ENCODE assay signal across 29 mouse cellular contexts in genomic region chr8:48293797-48294196, GRCm38 (mm10).
"Had no signal": no experiment of that assay in that cellular context is flagged by ENCODE, and none has a peak within 500 bp of the region (broad histone marks: within the 10 kb centered on the region; RNA-seq: fewer than 3 reads in every experiment).

No protein-coding gene starts in this region.

- H3K4me2 ChIP-seq: heart, embryonic 11.5 days; heart, embryonic 12.5 days; heart, embryonic 13.5 days; heart, embryonic 15.5 days; hindbrain, embryonic 12.5 days; hindbrain, embryonic 13.5 days; hindbrain, embryonic 14.5 days; hindbrain, embryonic 15.5 days; intestine, embryonic 15.5 days; kidney, embryonic 15.5 days had no signal

- H3K4me3 ChIP-seq: heart, embryonic 10.5 days; heart, embryonic 12.5 days; heart, embryonic 13.5 days; heart, embryonic 15.5 days; hindbrain, embryonic 10.5 days; hindbrain, embryonic 12.5 days; hindbrain, embryonic 13.5 days; hindbrain, embryonic 15.5 days; intestine, embryonic 15.5 days; kidney, embryonic 15.5 days; layer of hippocampus, adult 2 months had no signal

- DNase-seq: heart, postnatal 10 days; heart, postnatal 14 days; heart, postnatal 36 days; heart, postnatal 4 days; kidney, adult 11 months; kidney, adult 18-20 months; kidney, adult 2 months; kidney, adult 8-10 months; kidney, adult 9 months; kidney, postnatal 10 days; kidney, postnatal 14 days; kidney, postnatal 25 days; kidney, postnatal 36 days; kidney, postnatal 4 days; layer of hippocampus, adult 9-11 months; layer of hippocampus, postnatal 36 days had no signal

- H3K36me3 ChIP-seq: heart, embryonic 15.5 days had no signal

- H3K27me3 ChIP-seq: heart, embryonic 12.5 days; heart, embryonic 13.5 days; heart, embryonic 15.5 days; hindbrain, embryonic 12.5 days; hindbrain, embryonic 15.5 days; intestine, embryonic 15.5 days; kidney, embryonic 15.5 days had no signal
